Mouse (Mus musculus) limb, embryonic 14.5 days (tissue): ENCODE data around the gene Sdr42e1. TPM values are rescaled to one million over a fixed set of nuclear protein-coding genes. Genes with fewer than 3 reads are reported as not detected.

Experiments
- ATAC-seq: fragments of 200-750 bp; cut with Nextera tagmentation; 2 replicates; pipeline ENCODE4 v1.8.0; 2017; ENCODE audit warnings: low read depth, moderate number of reproducible peaks, moderate TSS enrichment; ENCODE audit not compliant: low FRiP score
- DNase-seq: peaks from one replicate; pipeline ENCODE4 v3.0.0-alpha.2; 2015; ENCODE audit warnings: low spot score
- H3K27ac ChIP-seq: fragments of 300-500 bp; sonication (generic); replicated peaks from 2 replicates; pipeline ENCODE4 v1.5.1; 2014; ENCODE audit warnings: low read depth, mild to moderate bottlenecking, low read length, moderate library complexity, mixed read lengths
- H3K27me3 ChIP-seq: fragments of 300-500 bp; sonication (generic); 2 replicates; pipeline ENCODE4 v1.6.1; 2014; ENCODE audit warnings: low read length, mixed read lengths; ENCODE audit not compliant: control insufficient read depth, insufficient read depth
- H3K36me3 ChIP-seq: fragments of 300-500 bp; sonication (generic); 2 replicates; pipeline ENCODE4 v1.6.1; 2014; ENCODE audit warnings: mild to moderate bottlenecking, low read length, moderate library complexity, mixed read lengths; ENCODE audit not compliant: control insufficient read depth, insufficient read depth
- H3K4me1 ChIP-seq: fragments of 300-500 bp; sonication (generic); 2 replicates; pipeline ENCODE4 v1.6.1; 2014; ENCODE audit warnings: antibody characterized with exemption, low read length, mixed read lengths; ENCODE audit not compliant: control insufficient read depth, insufficient read depth
- H3K4me2 ChIP-seq: fragments of 300-500 bp; sonication (generic); replicated peaks from 2 replicates; pipeline ENCODE4 v1.6.1; 2014; ENCODE audit warnings: low read depth, mild to moderate bottlenecking, low read length, moderate library complexity; ENCODE audit not compliant: severe bottlenecking
- H3K4me3 ChIP-seq: fragments of 300-500 bp; sonication (generic); replicated peaks from 2 replicates; pipeline ENCODE4 v1.5.1; 2014; ENCODE audit warnings: low read length
- H3K9ac ChIP-seq: fragments of 300-500 bp; sonication (generic); 2 replicates; pipeline ENCODE4 v1.6.1; 2014; ENCODE audit warnings: mild to moderate bottlenecking, low read depth, low read length, moderate library complexity; ENCODE audit not compliant: severe bottlenecking
- H3K9me3 ChIP-seq: fragments of 300-500 bp; sonication (generic); 2 replicates; pipeline ENCODE4 v1.6.1; 2016; ENCODE audit warnings: low read length; ENCODE audit not compliant: control insufficient read depth
- POLR2A ChIP-seq: fragments of 200-500 bp; IDR thresholded peaks from 2 replicates; pipeline ENCODE4 v1.8.0; 2012; ENCODE audit warnings: inconsistent platforms, mild to moderate bottlenecking, moderate library complexity, borderline replicate concordance; ENCODE audit not compliant: insufficient read depth, insufficient read length; ENCODE audit errors: extremely low read depth
- WGBS: fragments of 180-500 bp; shearing (Covaris S2); extraction: QIAGEN DNeasy Blood & Tissue Kit; methylation state at CpG from one replicate; pipeline ENCODE4 v1.1.7; 2014; 5-methylcytosine and 5-hydroxymethylcytosine counted together
- polyA plus RNA-seq, 2 experiments: library from polyadenylated mRNA; depleted of rRNA in 1 of 2; stranded (reverse) in 1 of 2; unstranded in 1 of 2; fragments of >200 nt; fragmentation: Nextera tagmentation in 1 of 2; extraction: Ambion mirVana in 1 of 2; gene quantifications; 2 replicates each; pipeline versions ENCODE4 v1.2.1 to v1.2.3; 2012 to 2014

Gene Sdr42e1
- polyA plus RNA-seq, 2 experiments: 6.4 to 7.8 TPM

GRCm38 (mm10) chr8:117646020-117646419, 27.5 kb downstream of the Sdr42e1 start:
- Histone ChIP-seq H3K36me3 (no peaks in the 10 kb centered on the region), H3K4me2 (no peak overlapping the region), H3K4me1 (no peaks in the 10 kb centered on the region), H3K9me3 (no peaks in the 10 kb centered on the region), H3K4me3 (no peak overlapping the region), H3K27ac (no peak overlapping the region), H3K27me3 (no peaks in the 10 kb centered on the region), H3K9ac (no peak overlapping the region)
- 44% methylated on average over 2 of the region's 2 CpGs for WGBS
- ATAC-seq: no peak
- peak; percentile 61 for DNase-seq
- no peak for TF ChIP-seq POLR2A

- no peak overlapping the region for H3K4me3 ChIP-seq
- H3K4me2 ChIP-seq: no peak overlapping the region
- no peak for TF ChIP-seq POLR2A
- ATAC-seq: no peak
- H3K9me3 ChIP-seq: no peaks in the 10 kb centered on the region
- no peak for DNase-seq
- no peaks in the 10 kb centered on the region for H3K36me3 ChIP-seq
- 74% methylated on average over 5 of the region's 5 CpGs for WGBS
- no peak overlapping the region for H3K9ac ChIP-seq
- H3K27me3 ChIP-seq: no peaks in the 10 kb centered on the region
- H3K4me1 ChIP-seq: no peaks in the 10 kb centered on the region
- no peak overlapping the region for H3K27ac ChIP-seq
These were observed 28.0 kb downstream of the Sdr42e1 start for GRCm38 (mm10) chr8:117645486-117645885.

- TF ChIP-seq POLR2A: no peak
- WGBS: 95% methylated on average over 9 of the region's 9 CpGs
- no peaks in the 10 kb centered on the region for H3K36me3 ChIP-seq
- H3K4me2 ChIP-seq: no peak overlapping the region
- no peaks in the 10 kb centered on the region for H3K27me3 ChIP-seq
- H3K27ac ChIP-seq: no peak overlapping the region
- H3K9me3 ChIP-seq: no peaks in the 10 kb centered on the region
- DNase-seq (no peak), ATAC-seq (no peak)
- H3K4me3 ChIP-seq: no peak overlapping the region
- H3K9ac ChIP-seq: no peak overlapping the region
- no peaks in the 10 kb centered on the region for H3K4me1 ChIP-seq
These were observed 33.9 kb downstream of the Sdr42e1 start for GRCm38 (mm10) chr8:117639631-117640030.

- WGBS: 61% methylated on average over 3 of the region's 3 CpGs
- H3K27me3 ChIP-seq: no peaks in the 10 kb centered on the region
- no peak for TF ChIP-seq POLR2A
- H3K4me3 ChIP-seq: no peak overlapping the region
- H3K9ac ChIP-seq: no peak overlapping the region
- H3K9me3 ChIP-seq: no peaks in the 10 kb centered on the region
- no peak overlapping the region for H3K27ac ChIP-seq
- H3K36me3 ChIP-seq: no peaks in the 10 kb centered on the region
- no peak for ATAC-seq
- H3K4me2 ChIP-seq: no peak overlapping the region
- no peaks in the 10 kb centered on the region for H3K4me1 ChIP-seq
- DNase-seq: no peak
These were observed 36.0 kb downstream of the Sdr42e1 start for GRCm38 (mm10) chr8:117637462-117637861.

- H3K4me1 ChIP-seq: no peaks in the 10 kb centered on the region
- H3K9me3 ChIP-seq: no peaks in the 10 kb centered on the region
- no peak for TF ChIP-seq POLR2A
- ATAC-seq (no peak), DNase-seq (no peak)
- no peaks in the 10 kb centered on the region for H3K27me3 ChIP-seq
- 79% methylated on average over 7 of the region's 7 CpGs for whole genome bisulfite sequencing
- H3K36me3 ChIP-seq: no peaks in the 10 kb centered on the region
- H3K27ac ChIP-seq: no peak overlapping the region
- no peak overlapping the region for H3K4me3 ChIP-seq
- H3K9ac ChIP-seq: no peak overlapping the region
- no peak overlapping the region for H3K4me2 ChIP-seq
These were observed 39.1 kb downstream of the Sdr42e1 start for GRCm38 (mm10) chr8:117634406-117634805.

- WGBS: 81% methylated on average over 5 of the region's 5 CpGs
- Histone ChIP-seq H3K36me3 (no peaks in the 10 kb centered on the region), H3K4me1 (no peaks in the 10 kb centered on the region), H3K27me3 (no peaks in the 10 kb centered on the region), H3K4me2 (no peak overlapping the region), H3K4me3 (no peak overlapping the region), H3K27ac (no peak overlapping the region), H3K9ac (no peak overlapping the region), H3K9me3 (no peaks in the 10 kb centered on the region)
- ATAC-seq (no peak), DNase-seq (no peak)
- TF ChIP-seq POLR2A: no peak
These were observed 41.0 kb downstream of the Sdr42e1 start for GRCm38 (mm10) chr8:117632532-117632931.
